Mouse (Mus musculus) forebrain, postnatal 0 days (tissue): ENCODE measurements at regions not wholly inside any gene's neighbourhood (a gene's known extent, or its start where the extent isn't known, plus 50 kb on each side); places are given as distances from the start of the nearest gene placed in this dataset.

Experiments used
- ATAC-seq: fragments of 200-750 bp; cut with Nextera tagmentation; 2 replicates; pipeline ENCODE4 v1.8.0; 2017; ENCODE audit warnings: mild to moderate bottlenecking, moderate library complexity
- DNase-seq: peaks from one replicate; pipeline ENCODE4 v3.0.0-alpha.2; 2015
- H3K27ac ChIP-seq: fragments of 300-500 bp; sonication (generic); 2 replicates; pipeline ENCODE4 v1.5.1; 2014; ENCODE audit warnings: low read depth, mild to moderate bottlenecking, antibody characterized with exemption, low read length, moderate library complexity, mixed read lengths
- H3K27me3 ChIP-seq: fragments of 300-500 bp; sonication (generic); 2 replicates; pipeline ENCODE4 v1.6.1; 2014; ENCODE audit warnings: mild to moderate bottlenecking, low read length, mixed read lengths; ENCODE audit not compliant: insufficient read depth
- H3K36me3 ChIP-seq: fragments of 300-500 bp; sonication (generic); 2 replicates; pipeline ENCODE4 v1.6.1; 2014; ENCODE audit warnings: mild to moderate bottlenecking, moderate library complexity; ENCODE audit not compliant: insufficient read depth
- H3K4me1 ChIP-seq: fragments of 300-500 bp; sonication (generic); 2 replicates; pipeline ENCODE4 v1.6.1; 2014; ENCODE audit warnings: antibody characterized with exemption; ENCODE audit not compliant: insufficient read depth
- H3K4me2 ChIP-seq: fragments of 300-500 bp; sonication (generic); 2 replicates; pipeline ENCODE4 v1.6.1; 2014; ENCODE audit warnings: low read depth, mild to moderate bottlenecking, moderate library complexity
- H3K4me3 ChIP-seq: fragments of 300-500 bp; sonication (generic); 2 replicates; pipeline ENCODE4 v1.5.1; 2014; ENCODE audit warnings: low read depth, low read length, mixed read lengths
- H3K9ac ChIP-seq: fragments of 300-500 bp; sonication (generic); 2 replicates; pipeline ENCODE4 v1.6.1; 2014; ENCODE audit warnings: mild to moderate bottlenecking
- H3K9me3 ChIP-seq: fragments of 300-500 bp; sonication (generic); 2 replicates; pipeline ENCODE4 v1.6.1; 2016; ENCODE audit warnings: low read length
- CTCF ChIP-seq: sonication (generic); IDR thresholded peaks from 2 replicates; pipeline ENCODE4 v1.5.1; 2016; ENCODE audit warnings: antibody characterized with exemption, control low read depth, low read depth
- WGBS: fragments of 180-500 bp; shearing (Covaris S2); extraction: QIAGEN DNeasy Blood & Tissue Kit; methylation state at CpG from one replicate; pipeline ENCODE4 v1.1.7; 2014; 5-methylcytosine and 5-hydroxymethylcytosine counted together

DNA sequence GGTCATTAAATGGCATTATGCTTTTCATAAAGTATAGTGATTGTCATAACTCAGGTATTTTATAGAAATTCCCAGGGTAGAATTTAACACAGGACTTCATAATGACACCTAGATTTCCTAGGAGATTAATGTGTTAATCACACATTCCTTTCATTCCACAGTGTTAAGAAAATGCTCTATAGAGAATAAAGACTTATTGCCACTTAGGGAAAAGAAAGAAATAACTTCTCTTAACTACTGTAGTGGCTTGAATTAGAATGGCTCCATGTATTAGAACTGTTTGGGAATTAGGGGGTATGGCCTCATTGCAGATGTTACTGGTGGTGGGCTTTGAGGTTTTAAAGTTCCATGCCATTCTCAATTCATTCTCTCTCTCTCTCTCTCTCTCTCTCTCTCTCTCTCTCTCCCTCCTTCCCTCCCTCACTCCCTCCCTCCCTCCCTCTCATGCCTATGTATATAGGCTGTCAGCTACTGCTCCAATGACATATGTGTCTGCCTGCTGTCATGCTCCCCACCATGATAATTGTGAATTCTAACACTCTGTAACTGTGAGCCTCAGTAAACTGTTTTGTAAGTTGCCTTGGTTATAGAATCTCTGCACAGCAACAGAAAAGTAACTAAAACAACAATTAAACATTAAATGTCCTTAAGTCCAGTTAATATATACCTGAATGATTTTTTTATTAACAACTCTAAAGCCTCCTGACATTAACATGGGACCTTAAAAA lies 425.1 kb upstream of the Depdc1a start:
- H3K27me3 ChIP-seq = no peaks in the 10 kb centered on the region
- peak; percentile 55 for DNase-seq
- no peak overlapping the region for H3K9ac ChIP-seq
- H3K36me3 ChIP-seq = no peaks in the 10 kb centered on the region
- no peak overlapping the region for H3K4me2 ChIP-seq
- no peak for TF ChIP-seq CTCF
- H3K4me1 ChIP-seq = no peaks in the 10 kb centered on the region
- no peak overlapping the region for H3K4me3 ChIP-seq
- ATAC-seq = peak; percentile 98
- H3K9me3 ChIP-seq = no peaks in the 10 kb centered on the region
- H3K27ac ChIP-seq = no peak overlapping the region

DNA sequence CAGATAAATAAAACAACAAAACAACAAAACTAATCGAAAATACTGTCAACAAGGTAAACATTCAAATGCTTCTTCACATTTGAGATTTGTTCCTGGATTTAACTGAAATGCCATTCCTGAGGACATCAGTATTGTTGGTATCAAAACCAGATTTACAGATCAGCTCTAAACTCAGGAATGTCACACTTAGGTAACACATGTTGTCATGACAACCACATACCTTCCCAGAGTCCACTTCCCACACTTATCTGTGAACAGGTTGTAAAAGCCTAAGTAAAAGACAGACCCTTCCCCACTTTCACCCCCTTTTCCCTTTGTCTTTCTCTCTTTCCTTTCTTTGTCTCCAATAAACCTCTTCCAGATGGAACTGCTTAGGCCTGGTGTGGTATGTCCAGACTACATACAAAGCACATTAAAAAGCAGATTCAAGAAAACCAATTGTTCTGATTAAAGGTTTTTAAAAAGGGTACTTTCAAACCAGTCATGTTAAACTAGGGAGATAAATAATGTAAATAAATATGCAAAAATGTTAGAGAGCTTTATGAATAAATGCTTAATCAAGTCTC lies 438.2 kb upstream of the Depdc1a start:
- no peak for ATAC-seq
- TF ChIP-seq CTCF = no peak
- no peak for DNase-seq

DNA sequence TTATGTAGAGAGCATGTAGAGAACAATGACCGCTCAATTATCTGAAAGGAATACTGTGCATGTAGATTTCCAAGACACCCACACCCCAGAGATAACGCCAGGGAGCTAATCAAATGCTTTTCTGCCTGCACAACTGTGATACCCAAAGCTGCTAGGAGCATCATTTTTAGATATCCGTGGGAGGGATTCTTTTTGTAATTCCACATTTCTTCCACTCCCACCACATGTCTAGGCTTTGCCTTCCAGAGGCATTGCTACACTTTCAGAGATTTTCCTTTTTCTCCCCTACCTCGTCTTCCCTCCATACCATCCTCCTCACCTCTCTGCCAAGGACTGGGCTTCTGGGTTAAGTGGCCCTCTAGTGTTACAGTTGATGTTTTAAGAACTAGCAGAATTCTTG lies 460.4 kb upstream of the Depdc1a start:
- ATAC-seq = no peak
- H3K9ac ChIP-seq = no peak overlapping the region
- no peaks in the 10 kb centered on the region for H3K9me3 ChIP-seq
- H3K4me2 ChIP-seq = no peak overlapping the region
- H3K36me3 ChIP-seq = no peaks in the 10 kb centered on the region
- WGBS = 62% methylated on average over 4 of the region's 4 CpGs
- no peak for TF ChIP-seq CTCF
- no peak for DNase-seq
- no peak overlapping the region for H3K27ac ChIP-seq
- H3K4me3 ChIP-seq = no peak overlapping the region
- H3K4me1 ChIP-seq = no peaks in the 10 kb centered on the region
- H3K27me3 ChIP-seq = no peaks in the 10 kb centered on the region

More for the DNA sequence above, 438.2 kb upstream of the Depdc1a start:
- Histone ChIP-seq H3K4me3 (no peak overlapping the region), H3K4me2 (no peak overlapping the region), H3K27me3 (no peaks in the 10 kb centered on the region), H3K9me3 (no peaks in the 10 kb centered on the region), H3K4me1 (no peaks in the 10 kb centered on the region), H3K9ac (no peak overlapping the region), H3K36me3 (no peaks in the 10 kb centered on the region), H3K27ac (no peak overlapping the region)
- WGBS = 81% methylated on average over 1 of the region's 1 CpGs

DNA sequence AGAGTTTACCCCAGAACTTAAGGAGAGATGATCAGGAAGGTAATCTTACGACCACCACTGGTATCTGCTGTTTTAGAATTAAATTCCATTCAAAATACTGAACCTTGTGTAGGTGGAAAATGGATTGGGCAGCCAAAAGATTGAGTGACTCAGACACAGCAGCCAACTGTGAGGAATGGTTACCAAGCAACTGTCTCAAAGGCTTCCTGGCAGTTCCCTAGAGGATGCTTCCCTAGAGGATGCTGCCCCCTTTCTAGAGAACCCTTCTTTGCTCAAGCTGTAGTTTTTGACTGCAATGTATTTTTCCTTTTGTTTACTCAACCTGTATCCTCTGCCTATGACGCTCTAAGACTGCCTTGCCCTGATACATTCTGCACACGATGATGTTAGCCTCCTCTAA lies 463.7 kb upstream of the Depdc1a start:
- no peak for TF ChIP-seq CTCF
- no peak overlapping the region for H3K4me3 ChIP-seq
- no peak overlapping the region for H3K9ac ChIP-seq
- no peak overlapping the region for H3K4me2 ChIP-seq
- DNase-seq = no peak
- H3K9me3 ChIP-seq = no peaks in the 10 kb centered on the region
- no peaks in the 10 kb centered on the region for H3K4me1 ChIP-seq
- 85% methylated on average over 3 of the region's 3 CpGs for WGBS
- no peaks in the 10 kb centered on the region for H3K36me3 ChIP-seq
- no peaks in the 10 kb centered on the region for H3K27me3 ChIP-seq
- no peak overlapping the region for H3K27ac ChIP-seq
- ATAC-seq = no peak

DNA sequence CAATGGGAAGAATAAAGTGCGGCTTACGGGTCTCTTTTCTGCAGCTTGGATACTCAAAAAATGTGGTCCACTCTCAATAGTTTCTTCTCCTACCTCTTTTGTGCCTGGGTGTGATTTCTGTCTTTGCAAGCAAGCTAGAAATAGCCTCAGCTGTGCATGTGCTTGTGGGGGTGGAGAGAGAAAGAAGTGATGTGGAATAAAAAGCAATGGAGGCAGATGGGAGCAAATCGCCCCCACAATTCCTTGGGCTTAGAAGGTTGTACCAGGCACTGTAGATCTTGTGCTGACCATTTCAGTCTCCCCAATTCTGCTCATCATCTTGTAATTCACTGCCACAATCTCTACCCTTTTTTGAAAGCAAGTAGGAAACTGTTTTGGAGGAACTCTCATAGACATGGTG lies 464.6 kb upstream of the Depdc1a start:
- Histone ChIP-seq H3K9ac (no peak overlapping the region), H3K27ac (no peak overlapping the region), H3K9me3 (no peaks in the 10 kb centered on the region), H3K27me3 (no peaks in the 10 kb centered on the region), H3K36me3 (no peaks in the 10 kb centered on the region), H3K4me3 (no peak overlapping the region), H3K4me1 (no peaks in the 10 kb centered on the region), H3K4me2 (no peak overlapping the region)
- no peak for TF ChIP-seq CTCF
- no peak for DNase-seq
- ATAC-seq = no peak
- 81% methylated on average over 3 of the region's 3 CpGs for WGBS

DNA sequence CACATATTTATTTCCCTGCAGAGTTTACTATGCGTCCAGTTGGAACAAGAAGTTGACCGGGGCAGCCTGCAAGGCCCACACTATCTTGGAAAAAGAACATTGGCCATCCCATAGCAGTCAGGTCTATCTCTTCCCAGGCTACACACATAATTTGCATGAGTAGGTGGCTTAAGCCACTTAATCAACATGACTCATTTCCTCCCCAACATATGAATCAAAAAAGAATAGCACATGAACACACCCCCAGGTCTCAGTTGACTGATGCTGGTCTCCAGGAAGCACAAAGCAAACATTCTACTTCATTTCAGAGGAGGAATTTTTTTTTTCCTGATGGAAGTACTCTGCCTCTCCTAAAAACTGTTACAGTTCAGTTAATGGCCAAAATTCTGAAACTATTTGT lies 465.3 kb upstream of the Depdc1a start:
- Histone ChIP-seq H3K4me3 (no peak overlapping the region), H3K4me2 (no peak overlapping the region), H3K27ac (no peak overlapping the region), H3K27me3 (no peaks in the 10 kb centered on the region), H3K36me3 (no peaks in the 10 kb centered on the region), H3K9ac (no peak overlapping the region), H3K4me1 (no peaks in the 10 kb centered on the region), H3K9me3 (no peaks in the 10 kb centered on the region)
- WGBS = 96% methylated on average over 2 of the region's 2 CpGs
- no peak for ATAC-seq
- no peak for TF ChIP-seq CTCF
- no peak for DNase-seq

DNA sequence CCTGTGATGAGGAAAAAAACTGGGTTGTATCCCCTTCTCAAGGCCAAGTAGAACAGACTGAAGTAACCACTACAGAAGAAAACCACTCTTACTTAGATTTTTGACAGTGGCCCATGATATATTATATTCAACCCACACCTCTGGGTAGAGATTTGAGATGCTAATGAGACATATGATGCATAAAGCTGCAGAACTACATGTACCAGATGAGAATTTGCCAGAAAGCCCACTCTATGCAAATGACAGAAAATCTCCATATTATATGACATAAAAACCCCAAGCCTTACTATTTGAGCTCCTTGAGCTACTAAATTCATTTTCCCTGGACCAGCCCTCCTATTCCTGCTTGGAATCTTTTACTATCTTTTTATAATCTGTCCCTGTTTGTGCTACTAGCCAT lies 458.4 kb upstream of the Lrrc7 start:
- no peak for TF ChIP-seq CTCF
- no peaks in the 10 kb centered on the region for H3K27me3 ChIP-seq
- ATAC-seq = no peak
- peaks cover 6% of the 10 kb centered on the region; the same call in 1 of the 2 replicates for H3K4me1 ChIP-seq
- H3K9ac ChIP-seq = no peak overlapping the region
- H3K36me3 ChIP-seq = no peaks in the 10 kb centered on the region
- no peaks in the 10 kb centered on the region for H3K9me3 ChIP-seq
- no peak overlapping the region for H3K4me2 ChIP-seq
- no peak overlapping the region for H3K27ac ChIP-seq
- no peak overlapping the region for H3K4me3 ChIP-seq
- no peak for DNase-seq
